In genomic region chr12:72085329-72086165, GRCm38 (mm10) we compare ENCODE assay signal across 7 mouse cellular contexts. TPM values are rescaled to one million over a fixed set of nuclear protein-coding genes. Genes with fewer than 3 reads are reported as not detected.
DNase-seq lines count a peak whose midpoint lies in the region; ATAC-seq lines count a peak whose summit lies in the region.

L3hypdh (minus strand) TSS chr12:72085439.
Jkamp (plus strand) TSS chr12:72085589.

- peak; percentile 97 for ATAC-seq in intestine, embryonic 16.5 days
- ATAC-seq in midbrain, embryonic 11.5 days (ENCODE audit: low FRiP score), result peak; percentile 96

- H3K4me3 ChIP-seq in intestine, embryonic 16.5 days (ENCODE audit: low read length), result peak within 1 kb of the TSS; percentile 79
- peak within 1 kb of the TSS; percentile 70 for H3K4me3 ChIP-seq in midbrain, embryonic 11.5 days (ENCODE audit: low read depth, low read length)

- H3K27me3 ChIP-seq in intestine, embryonic 16.5 days (replicated peaks; ENCODE audit: control insufficient read depth, insufficient read depth, low read length), result no peaks in the 10 kb centered on the region
- H3K27me3 ChIP-seq in midbrain, embryonic 11.5 days (ENCODE audit: control insufficient read depth, insufficient read depth, low read length), result no peaks in the 10 kb centered on the region

- peak within 1 kb of the TSS; percentile 98 for H3K27ac ChIP-seq in intestine, embryonic 16.5 days (ENCODE audit: low read length)
- peak within 1 kb of the TSS; percentile 98 for H3K27ac ChIP-seq in midbrain, embryonic 11.5 days (ENCODE audit: low read depth, low read length)

- WGBS in intestine, embryonic 16.5 days, result under 1% methylated on average over 60 of the region's 60 CpGs
- WGBS in midbrain, embryonic 11.5 days, result under 1% methylated on average over 55 of the region's 60 CpGs

- H3K4me1 ChIP-seq in intestine, embryonic 16.5 days (ENCODE audit: control insufficient read depth, insufficient read depth, low read length), result peaks cover 8% of the 10 kb centered on the region; the same call in 1 of the 2 replicates
- H3K4me1 ChIP-seq in midbrain, embryonic 11.5 days (ENCODE audit: control insufficient read depth, insufficient read depth, low read length), result peaks cover 18% of the 10 kb centered on the region

- peak within 1 kb of the TSS; percentile 87 for H3K9ac ChIP-seq in intestine, embryonic 16.5 days (ENCODE audit: low read depth, low read length)
- peak within 1 kb of the TSS; percentile 91 for H3K9ac ChIP-seq in midbrain, embryonic 11.5 days (ENCODE audit: low read length)

- no peaks in the 10 kb centered on the region for H3K36me3 ChIP-seq in intestine, embryonic 16.5 days (ENCODE audit: control insufficient read depth, insufficient read depth, low read length)
- H3K36me3 ChIP-seq in midbrain, embryonic 11.5 days (ENCODE audit: control insufficient read depth, insufficient read depth, low read length), result no peaks in the 10 kb centered on the region

- H3K4me2 ChIP-seq in intestine, embryonic 16.5 days (ENCODE audit: low read depth, low read length), result peak within 1 kb of the TSS; percentile 90
- H3K4me2 ChIP-seq in midbrain, embryonic 11.5 days, result peak within 1 kb of the TSS; percentile 83

- intact Hi-C loops in left cerebral cortex, postnatal 36 days (cut with DNase I), result loop anchor here (2.0 to 5.0 kb wide), 3 partner anchors 15 to 677 kb away; partner anchors contain the start of gene Gpr135

- DNase-seq in adrenal gland, adult 8-10 months, result peak; percentile 100
- peak; percentile 100 for DNase-seq in embryo, embryonic 9.5 days (ENCODE audit: extremely low spot score)
- peak; percentile 99 to 100 for DNase-seq in gastrocnemius, postnatal 4 days (ENCODE audit: low spot score in 2 of 2)
- peak; percentile 97 for DNase-seq in left cerebral cortex, postnatal 36 days (ENCODE audit: low spot score in 2 of 2)
- DNase-seq in midbrain, embryonic 11.5 days (ENCODE audit: low spot score, missing footprints), result peak; percentile 100
- peak; percentile 99 for DNase-seq in skeletal muscle tissue, adult 2 months (ENCODE audit: low read depth, low spot score)

- no peaks in the 10 kb centered on the region for H3K9me3 ChIP-seq in intestine, embryonic 16.5 days (ENCODE audit: control insufficient read depth, low read length)
- H3K9me3 ChIP-seq in midbrain, embryonic 11.5 days (ENCODE audit: control insufficient read depth, low read length), result no peaks in the 10 kb centered on the region

RNA-seq across cellular contexts. Expression of gene L3hypdh, which starts in this region (rescaled TPM):
- 10 to 100 TPM; 15.1 to 16.6 (median 16.1) TPM for total RNA-seq in adrenal gland, adult 8-10 months (2022)
- total RNA-seq in gastrocnemius, postnatal 4 days (2021), result 1 to 10 TPM; 6.8 to 9.1 TPM
- polyA plus RNA-seq in intestine, embryonic 16.5 days (2015; fragmentation: Nextera tagmentation; extraction: Ambion mirVana), result 13.6 and 15.7 TPM in 2 replicates
- 1 to 10 TPM; 2.2 to 2.6 TPM for total RNA-seq in left cerebral cortex, postnatal 36 days (2021)
- polyA plus RNA-seq in midbrain, embryonic 11.5 days (2014; fragmentation: Nextera tagmentation; extraction: Ambion mirVana), result 8.5 and 9.6 TPM in 2 replicates

RNA-seq across cellular contexts. Expression of gene Jkamp, which starts in this region (rescaled TPM):
- total RNA-seq in adrenal gland, adult 8-10 months (2022), result 10 to 100 TPM; 54.7 to 62.8 (median 59.2) TPM
- 10 to 100 TPM; 20.8 to 23.1 TPM for total RNA-seq in gastrocnemius, postnatal 4 days (2021)
- 49.5 and 59.6 TPM in 2 replicates for polyA plus RNA-seq in intestine, embryonic 16.5 days (2015; fragmentation: Nextera tagmentation; extraction: Ambion mirVana)
- 10 to 100 TPM; 48.2 to 51.3 TPM for total RNA-seq in left cerebral cortex, postnatal 36 days (2021)
- polyA plus RNA-seq in midbrain, embryonic 11.5 days (2014; fragmentation: Nextera tagmentation; extraction: Ambion mirVana), result 58.5 and 65.6 TPM in 2 replicates

Comparison
In these comparisons a context has a peak if more than half of its experiments do, and no peak if none do; other contexts are left out.
1. Peak in every context shown above with its lines: DNase-seq, ATAC-seq, H3K4me3 ChIP-seq and H3K27ac ChIP-seq.